Mouse (Mus musculus): ENCODE results near the gene Atp13a2.

- TF ChIP-seq CTCF (IDR thresholded peaks at IDR 0.05; ENCODE audit: extremely low read depth, insufficient read depth, insufficient read length, insufficient replicate concordance) (no peak), POLR2A (IDR thresholded peaks at IDR 0.05; ENCODE audit: low read depth, low read length) (no peak)
Measured at GRCm38 (mm10) chr4:140959128-140959679, 27.5 kb upstream of the Atp13a2 start.
